Mouse (Mus musculus) neutrophil, adult 83 days (primary cell): Measurements from ENCODE around the gene Gcn1l1. TPM values are rescaled to one million over a fixed set of nuclear protein-coding genes. Genes with fewer than 3 reads are reported as not detected.

Experiments
- total RNA-seq, 2 experiments: library from RNA; stranded (reverse); gene quantifications; one replicate each; pipeline ENCODE4 v1.2.4; 2023

Gene Gcn1l1
- total RNA-seq: 10 to 100 TPM; 29.7 to 34.9 TPM

DNA sequence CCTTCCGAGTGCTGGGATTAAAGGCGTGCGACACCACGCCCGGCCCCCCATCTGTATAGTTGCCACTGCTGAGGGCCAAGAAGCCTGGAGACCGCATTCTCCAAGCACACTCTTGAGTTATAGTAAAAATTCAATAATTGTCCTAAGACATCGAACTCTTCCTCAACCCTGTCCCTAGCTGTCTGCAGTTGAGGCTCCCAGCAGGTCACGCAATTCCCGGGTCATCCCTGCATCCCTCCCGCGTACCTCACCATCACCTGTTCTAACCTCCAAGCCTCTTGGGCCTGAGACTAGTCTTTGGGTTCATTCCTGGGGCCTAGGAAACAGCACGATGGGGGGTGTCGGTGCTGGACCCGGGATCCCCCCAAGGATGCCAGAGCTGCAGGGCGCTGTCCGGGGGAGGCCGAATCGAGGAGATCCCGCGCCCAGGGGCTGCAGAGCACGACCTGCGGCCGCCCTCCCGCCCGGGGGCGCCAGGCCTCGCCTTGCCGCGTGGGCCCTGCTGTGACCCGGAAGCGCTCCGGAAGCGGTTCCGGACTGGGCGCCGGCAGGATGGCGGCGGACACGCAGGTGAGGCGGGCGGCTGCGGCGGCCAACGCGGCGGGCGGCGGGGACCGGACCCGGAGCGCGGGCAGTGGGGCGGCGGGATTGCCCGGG is at the start of gene Gcn1l1:
Gcn1l1 (plus strand) TSS at position 518 of the 657 bp plus-strand sequence.

DNA sequence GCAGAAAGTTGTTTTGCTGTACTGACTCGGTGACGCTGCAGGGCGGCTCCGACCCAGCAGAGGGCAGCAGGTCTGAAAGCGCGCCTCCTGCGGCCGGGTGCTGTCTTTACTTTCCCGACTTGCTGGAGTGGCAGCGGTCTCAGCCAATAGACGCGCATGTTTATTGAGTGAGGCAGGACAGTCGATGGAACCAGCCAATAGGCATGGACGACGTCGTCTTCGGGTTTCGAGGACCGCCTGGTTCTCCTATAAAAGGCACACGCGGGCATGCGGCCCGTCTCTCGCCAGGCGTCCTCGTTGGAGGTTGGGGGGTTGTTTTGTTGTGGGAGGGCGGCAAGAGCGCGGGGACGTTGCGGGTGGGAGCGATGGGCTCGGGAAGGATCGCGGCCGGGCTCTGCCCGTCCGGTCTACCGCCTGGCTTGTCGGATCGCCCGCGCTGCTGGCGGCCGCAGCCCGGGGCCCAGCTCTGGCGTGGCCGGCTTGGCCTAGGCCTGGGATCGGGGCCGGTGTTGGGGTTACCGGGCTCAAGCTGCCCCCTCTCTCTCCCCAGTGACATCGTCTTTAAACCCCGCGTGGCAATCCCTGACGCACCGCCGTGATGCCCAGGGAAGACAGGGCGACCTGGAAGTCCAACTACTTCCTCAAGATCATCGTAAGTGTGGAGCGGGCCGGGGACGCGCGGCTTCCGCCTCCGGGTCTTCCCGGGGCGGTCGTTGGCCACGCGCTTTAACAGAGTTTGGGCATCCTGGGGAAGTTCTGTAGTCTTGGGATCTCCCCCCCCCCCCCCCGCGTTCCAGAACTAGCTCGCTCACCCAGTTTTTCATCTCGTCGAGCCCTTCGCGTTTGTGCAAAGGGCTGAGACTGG is 5.6 kb upstream of the Gcn1l1 start, which contains the start of gene Rplp0:
Rplp0 (plus strand) TSS at position 231 of the 865 bp plus-strand sequence.

DNA sequence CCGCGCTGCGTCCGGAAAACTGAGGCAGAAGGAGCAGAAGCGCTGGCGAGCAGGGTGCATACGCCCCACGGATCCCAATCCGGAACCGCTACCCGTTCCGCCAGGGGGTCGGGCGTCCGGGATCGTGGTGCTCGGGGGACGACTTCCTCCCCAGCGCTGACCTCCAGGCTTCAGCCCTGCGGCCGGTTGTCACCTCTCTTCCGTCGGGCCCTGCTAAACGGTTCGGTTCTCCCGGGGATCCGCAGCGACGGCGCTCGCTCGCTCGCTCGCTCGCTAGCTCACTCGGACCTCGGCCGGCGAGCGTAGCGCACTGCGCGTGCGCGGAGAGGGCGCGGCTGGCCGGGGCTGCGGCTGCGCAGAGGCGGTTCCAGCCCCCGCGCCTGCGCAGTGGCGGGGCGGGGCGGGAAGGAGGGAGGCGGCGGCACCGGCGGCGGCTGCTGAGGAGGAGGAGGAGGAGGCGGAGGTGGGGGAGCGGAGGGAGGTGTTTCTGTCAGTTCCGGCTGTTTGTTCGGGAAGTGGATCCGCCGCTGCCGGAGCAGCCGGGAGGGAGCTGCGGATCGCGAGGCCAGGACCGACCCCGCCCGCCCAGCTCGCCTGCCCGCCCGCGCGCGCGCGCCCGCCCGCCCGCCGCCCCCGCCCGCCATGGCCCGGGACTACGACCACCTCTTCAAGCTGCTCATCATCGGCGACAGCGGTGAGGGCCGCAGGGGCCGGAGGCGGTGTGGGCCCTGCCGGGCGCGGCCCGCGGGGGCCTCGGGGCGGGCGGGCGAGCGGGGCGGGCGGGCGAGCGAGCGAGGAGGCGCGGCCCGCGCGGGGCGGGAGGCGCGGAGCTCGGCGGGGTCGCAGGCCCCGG is 66.7 kb downstream of the Gcn1l1 start, which contains the start of gene Rab35:
Rab35 (plus strand) TSS at position 404 of the 853 bp plus-strand sequence.

Other genes with a start within 250 kb of the Gcn1l1 start
- gene Srsf9, start 238.1 kb upstream of the Gcn1l1 start, total RNA-seq: 10 to 100 TPM; 56.4 to 57.6 TPM
- 10 to 100 TPM in 1 of 2 experiments, 1 to 10 TPM in 1; 9.1 to 10.3 TPM for gene Gatc, start 224.1 kb upstream of the Gcn1l1 start, total RNA-seq
- gene Triap1, start 224.0 kb upstream of the Gcn1l1 start, total RNA-seq: 10 to 100 TPM; 16.6 to 18.6 TPM
- gene Cox6a1, start 216.3 kb upstream of the Gcn1l1 start, total RNA-seq: 100 to 1,000 TPM; 267 to 287 TPM
- gene Msi1, start 135.7 kb upstream of the Gcn1l1 start, total RNA-seq: under 1 TPM; 0.13 to 0.48 TPM
- not detected for gene Pla2g1b, start 99.0 kb upstream of the Gcn1l1 start, total RNA-seq
- gene Sirt4, start 80.5 kb upstream of the Gcn1l1 start, total RNA-seq: 1 to 10 TPM; 3.4 to 8.9 TPM
- gene Pxn, start 58.6 kb upstream of the Gcn1l1 start, total RNA-seq: 100 to 1,000 TPM; 344 to 399 TPM
- gene Rplp0, start 5.8 kb upstream of the Gcn1l1 start, total RNA-seq: 100 to 1,000 TPM; 780 to 840 TPM
- gene Rab35, start 66.7 kb downstream of the Gcn1l1 start, total RNA-seq: 10 to 100 TPM; 61.0 to 63.9 TPM
- gene Bicdl1, start 166.4 kb downstream of the Gcn1l1 start, total RNA-seq: 1 to 10 TPM in 1 of 2 experiments, under 1 TPM in 1; 0.82 to 1.6 TPM